Mouse (Mus musculus) gastrocnemius, postnatal 4 days (tissue): ENCODE data around the gene Dzip3. TPM values are rescaled to one million over a fixed set of nuclear protein-coding genes. Genes with fewer than 3 reads are reported as not detected.
A peak's percentile ranks its signal among the peaks of the same experiment; 100 is the strongest.

ENCODE experiments used
- DNase-seq, 2 experiments: peaks; one replicate each; pipeline ENCODE4 v3.0.0; 2021 to 2022; ENCODE audit warnings: low spot score in 2 of 2, mixed read lengths in 2 of 2
- long read RNA-seq, 2 experiments: library from polyadenylated mRNA; stranded (forward); transcript quantifications; one replicate each; pipeline ENCODE4 v2.0.0; 2021
- total RNA-seq, 2 experiments: library from RNA; stranded (reverse); gene quantifications; 2 replicates each; pipeline ENCODE4 v1.2.3; 2021

Gene Dzip3
- 10 to 100 TPM; 13.8 to 18.7 TPM for total RNA-seq
- long read RNA-seq, experiment 1, full-length matches to known transcripts: 1 of 3 reads
- long read RNA-seq, experiment 1, partial matches to known transcripts: 1 of 3 reads
- long read RNA-seq, experiment 1, other reads (novel, unspliced or antisense): 1 of 3 reads
- long read RNA-seq, experiment 2, partial matches to known transcripts: 3 of 9 reads
- long read RNA-seq, experiment 2, other reads (novel, unspliced or antisense): 5 of 9 reads

DNA sequence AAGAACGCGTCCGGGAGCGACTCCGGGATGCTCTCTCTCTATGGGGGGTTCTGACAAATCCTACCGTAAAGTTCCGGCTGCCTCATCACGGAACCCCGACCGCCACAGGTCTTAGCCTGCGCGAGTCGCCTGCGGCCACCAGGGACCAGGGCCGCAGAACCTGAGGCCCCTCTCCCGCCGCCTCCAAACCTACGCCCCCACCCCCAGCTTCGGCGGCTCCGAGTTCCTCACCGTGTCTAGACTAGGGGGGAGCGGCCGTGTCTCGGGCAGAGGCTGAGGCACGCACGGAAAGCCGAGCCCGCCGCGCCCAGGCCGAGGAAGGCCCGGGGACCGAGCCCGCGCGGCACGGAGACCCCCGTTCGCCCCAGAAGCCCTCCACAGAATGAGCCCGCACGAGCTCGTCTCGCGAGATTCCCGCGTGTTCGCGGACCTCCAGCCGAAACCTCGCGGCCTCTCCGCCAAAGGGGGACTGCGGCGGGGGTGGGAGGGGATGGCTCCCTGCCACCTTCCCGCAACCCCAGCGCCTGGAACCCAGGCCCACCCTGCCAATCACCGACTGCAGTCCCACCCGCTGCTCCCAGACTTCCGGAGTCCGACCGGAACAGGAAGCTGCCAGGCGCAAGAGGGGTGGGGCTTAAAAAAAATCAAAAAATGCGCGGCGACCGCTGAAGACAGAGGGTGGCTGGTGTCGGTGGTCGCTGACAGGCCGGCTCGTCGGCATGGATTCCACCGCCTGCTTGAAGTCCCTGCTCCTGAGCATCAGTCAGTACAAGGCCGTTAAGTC lies at the start of gene Dzip3, which contains the start of gene Cip2a:
Gene Dzip3, minus strand, starts transcription at position 607 of the 784 bp plus-strand sequence.
Gene Cip2a, plus strand, starts transcription at position 627 of the 784 bp plus-strand sequence.
- peak; percentile 89 to 93 for DNase-seq

DNA sequence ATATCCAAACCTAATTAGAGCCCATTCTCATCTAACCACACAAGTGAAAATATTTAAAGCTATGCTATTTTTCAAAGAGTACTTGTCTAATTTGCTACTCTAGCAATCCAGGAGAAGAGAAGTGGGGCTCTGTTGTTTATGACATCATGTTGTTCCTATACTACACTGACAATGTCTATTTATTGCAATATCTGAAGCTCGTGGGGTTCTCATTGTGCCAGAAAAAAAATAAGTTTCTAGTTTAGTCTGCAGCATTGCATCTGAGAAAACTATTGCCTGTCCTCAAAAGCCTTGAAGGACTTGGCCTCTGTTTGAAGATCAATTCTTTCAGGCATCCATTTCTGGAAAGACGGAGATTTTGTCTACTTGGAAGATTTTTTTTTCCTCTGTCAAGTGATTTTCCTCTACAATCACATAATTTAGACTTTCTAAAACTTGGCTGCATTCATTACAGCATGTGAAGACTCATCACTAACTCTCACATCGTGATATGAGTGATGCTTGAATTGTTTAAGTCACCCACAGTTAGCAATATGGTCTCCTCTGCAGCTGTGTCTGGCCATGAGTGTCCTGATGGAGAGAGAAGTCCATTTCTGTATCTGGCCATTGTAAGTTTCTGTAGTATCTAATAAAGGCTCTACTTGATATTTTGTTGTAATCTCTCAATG lies 46.7 kb upstream of the Dzip3 start:
- no peak for DNase-seq

DNA sequence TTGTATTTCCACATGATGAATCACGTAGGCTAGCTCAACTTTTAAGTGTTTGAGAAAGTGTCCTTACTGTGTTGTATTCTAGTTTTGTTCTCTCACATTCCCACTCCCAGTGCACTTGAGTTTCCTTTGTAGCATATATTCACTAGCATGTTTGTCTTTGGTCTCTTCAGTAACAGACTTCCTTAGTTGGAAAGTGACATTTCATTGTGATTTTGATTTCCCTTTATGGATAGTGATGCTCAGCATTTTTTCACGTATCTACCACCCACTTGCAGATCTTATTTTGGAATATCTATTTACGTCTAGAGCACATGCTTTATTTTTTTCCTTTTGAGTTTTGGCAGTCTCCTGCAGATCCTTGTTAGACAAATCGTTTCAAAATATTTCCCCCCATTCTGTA lies 43.8 kb upstream of the Dzip3 start:
- DNase-seq: no peak

DNA sequence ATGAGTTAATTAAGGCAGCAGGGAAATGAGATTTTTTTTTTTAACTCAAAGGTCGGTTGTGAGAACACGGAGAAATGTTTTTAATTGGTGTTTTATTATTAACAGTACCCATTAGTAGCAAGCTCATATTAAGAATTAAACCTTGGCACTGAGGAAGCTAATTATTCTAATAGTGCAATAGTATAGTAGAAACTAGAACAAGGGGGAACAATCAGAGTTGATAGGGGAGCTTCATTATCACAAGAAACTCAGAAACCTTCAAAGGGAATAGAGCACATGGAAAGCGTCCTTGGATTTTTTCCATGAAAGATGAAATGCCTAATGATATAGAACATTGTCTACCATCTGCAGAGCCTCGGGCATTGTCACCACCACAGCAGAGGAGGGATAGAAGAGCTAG lies 41.9 kb upstream of the Dzip3 start:
- no peak for DNase-seq

DNA sequence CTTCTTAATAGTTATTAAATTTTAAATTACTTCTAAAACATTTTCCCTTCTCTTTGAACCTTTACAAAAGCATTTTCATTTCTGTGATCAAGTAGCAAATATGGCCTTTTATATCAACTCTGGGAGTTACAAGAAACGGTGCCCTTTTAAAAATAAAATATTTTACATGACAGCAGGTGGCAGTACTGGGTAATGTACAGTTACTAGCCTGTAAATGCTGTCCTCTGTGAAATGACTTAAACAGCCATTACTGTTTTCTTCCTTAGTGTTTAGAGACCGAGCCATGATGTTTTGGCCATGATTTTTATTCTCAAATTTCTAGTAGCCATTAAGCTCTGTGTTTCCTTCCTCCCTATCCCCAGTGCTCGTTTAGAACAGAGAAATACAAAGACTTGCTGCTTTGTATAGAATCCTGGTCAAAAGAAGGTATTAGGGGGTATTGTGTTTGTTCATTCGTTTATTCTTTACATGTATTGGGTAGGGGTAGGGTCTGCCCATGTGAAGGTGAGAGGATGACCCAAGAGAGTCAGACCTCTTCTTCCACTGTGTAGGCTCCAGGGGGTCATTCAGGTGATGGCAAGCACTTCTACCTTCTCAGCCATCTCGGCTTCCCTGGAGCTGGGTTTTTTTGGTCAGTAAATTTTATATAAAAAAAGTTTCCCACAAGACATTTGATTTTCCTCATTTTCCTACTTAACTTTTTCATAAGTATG lies 22.8 kb upstream of the Dzip3 start:
- no peak for DNase-seq

DNA sequence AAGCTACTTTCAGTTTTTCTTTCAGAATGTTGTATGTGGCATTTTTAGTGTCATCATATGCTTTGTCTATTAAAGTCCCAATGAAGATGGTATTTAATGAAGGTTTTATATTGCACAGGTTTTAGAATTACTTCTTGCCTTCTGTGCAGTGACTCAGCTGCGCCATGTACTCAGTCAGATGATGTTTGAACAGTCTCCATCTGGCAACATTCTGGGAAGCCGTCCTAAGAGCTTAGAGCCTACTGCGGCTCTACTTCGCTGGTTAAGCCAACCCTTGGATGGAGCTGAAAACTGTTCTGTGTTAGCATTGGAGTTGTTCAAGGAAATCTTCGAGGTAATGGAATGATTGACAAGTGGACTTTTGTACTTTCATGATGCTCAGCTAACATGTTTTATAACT lies 10.2 kb upstream of the Dzip3 start:
- no peak for DNase-seq

DNA sequence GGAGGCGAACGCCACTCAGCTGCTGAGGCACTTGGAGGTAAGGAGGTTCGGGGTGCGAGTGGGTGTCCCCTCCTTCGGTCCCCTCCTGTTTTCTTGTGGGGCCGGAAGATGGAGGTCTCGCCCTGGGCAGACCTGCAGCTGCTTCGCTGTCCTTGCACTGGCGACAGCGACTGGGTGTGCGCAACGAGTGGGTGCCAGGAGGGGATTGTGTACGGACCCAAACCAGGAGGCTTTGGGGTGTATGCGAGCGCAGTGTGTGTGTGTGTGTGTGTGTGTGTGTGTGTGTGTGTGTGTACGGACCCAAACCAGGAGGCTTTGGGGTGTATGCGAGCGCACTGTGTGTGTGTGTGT lies 353 bp upstream of the Dzip3 start:
- DNase-seq: no peak

DNA sequence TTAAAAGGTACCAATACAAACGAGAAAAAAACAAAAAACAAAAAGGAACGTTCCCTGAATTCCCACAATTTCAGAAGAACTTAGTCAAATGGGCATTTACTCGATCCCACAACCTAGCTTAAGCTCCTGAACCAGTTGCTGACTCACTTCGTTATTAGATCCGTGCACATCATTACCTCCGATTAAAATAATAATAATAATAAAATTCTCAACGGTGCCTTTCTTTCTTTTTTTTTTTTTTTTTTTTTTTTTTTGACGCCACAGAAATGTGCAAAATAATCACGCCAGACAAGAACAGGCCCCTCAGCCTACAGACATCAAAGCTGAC lies 770 bp downstream of the Dzip3 start:
- DNase-seq: no peak

DNA sequence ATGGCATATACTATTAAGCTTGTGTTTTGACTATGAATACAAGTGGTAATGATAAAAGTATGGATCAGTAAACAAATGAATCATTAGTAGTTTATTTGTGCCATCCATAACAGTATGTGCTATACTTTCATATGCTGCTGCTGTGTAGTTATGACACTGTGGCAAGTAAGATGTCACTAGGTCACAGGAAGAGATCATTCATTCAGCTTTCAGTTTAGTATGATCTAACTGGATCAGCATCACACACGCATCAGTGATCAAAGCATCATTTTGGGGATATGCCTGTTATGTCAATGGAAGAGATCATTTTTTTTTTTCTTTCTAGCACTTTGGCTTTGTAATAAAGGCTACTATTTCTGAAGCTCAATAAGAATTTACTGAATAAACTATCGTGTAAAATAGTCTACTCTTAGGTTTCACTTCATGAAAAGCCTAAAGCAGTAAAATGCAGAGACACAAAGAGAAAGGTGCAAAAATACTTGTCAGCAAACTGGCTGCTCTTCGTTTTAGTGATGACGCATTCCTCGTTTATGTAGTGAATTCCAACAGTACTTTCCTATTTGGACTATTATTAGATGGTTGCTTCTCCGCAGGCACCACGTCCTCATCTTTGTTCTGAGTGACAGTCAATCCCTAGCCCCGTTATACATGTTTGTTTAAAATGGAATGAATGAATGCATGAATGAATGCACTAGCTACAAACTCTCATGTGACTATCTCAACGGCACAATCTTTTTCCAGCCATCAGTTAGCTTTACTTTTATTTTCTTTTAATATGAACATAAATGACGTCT lies 1.3 kb downstream of the Dzip3 start:
- DNase-seq: no peak

DNA sequence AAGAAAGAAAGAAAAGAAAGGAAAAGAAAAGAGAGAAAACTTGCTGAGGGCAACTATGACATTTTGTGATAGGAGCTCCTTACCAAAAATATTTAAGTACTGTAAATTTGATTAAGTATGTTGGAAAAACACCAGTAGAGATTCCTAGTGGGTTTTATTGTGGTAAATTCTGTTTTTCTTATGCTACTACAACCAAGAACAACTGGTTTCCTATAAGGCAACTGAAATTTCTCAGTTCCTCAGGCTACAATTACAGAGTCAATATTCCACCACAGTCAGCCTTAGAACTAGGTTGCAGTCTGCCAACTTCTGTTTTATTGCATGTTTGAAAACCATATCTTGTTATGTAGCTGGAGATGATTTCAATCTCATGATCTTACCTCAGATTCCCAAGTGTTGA lies 4.3 kb downstream of the Dzip3 start:
- DNase-seq: no peak

DNA sequence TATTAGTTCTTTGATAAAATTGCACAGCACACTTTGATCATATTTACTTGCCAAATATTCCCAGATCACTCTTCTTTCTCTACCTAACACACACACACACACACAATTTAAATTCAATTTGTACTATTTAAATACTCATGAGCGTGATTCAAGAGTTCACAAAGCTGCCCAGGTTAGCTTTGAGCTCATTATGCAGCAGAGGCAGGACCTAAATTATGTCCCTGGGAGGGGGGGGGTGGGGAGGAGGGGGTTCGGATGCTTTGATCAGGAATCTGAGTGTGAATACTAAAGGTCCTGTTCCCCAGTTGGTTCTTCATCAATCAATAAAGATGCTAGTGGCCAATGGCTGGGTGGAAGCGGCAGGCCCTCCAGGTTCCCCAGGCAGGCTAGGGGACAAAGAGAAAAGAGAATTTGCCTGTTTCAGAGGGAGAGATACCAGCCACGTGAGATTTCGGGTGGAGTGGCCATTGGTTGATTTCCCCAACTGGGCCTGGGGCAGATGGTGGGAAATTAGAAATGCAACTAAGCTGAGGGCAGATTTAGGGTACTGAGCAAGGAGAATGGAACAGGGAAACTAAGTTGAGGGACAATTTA lies 8.8 kb downstream of the Dzip3 start:
- no peak for DNase-seq

DNA sequence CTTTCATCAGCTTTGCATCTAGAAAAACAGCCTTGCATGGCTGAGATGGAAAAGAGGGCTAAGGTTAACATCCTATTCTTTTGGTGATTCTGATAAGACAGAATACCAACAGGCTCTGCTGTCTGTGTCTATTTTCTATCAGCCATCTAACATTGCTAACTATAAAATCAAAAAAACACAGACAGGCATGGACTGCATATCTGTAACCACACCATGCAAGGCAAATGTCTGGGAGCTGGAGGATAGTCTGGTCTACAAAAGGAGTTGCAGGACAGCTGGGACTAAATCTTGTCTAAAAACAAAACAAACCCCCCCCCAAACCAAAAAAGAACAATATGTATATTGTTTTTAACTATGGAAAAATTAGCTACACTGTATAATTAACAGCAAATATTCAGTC lies 14.0 kb downstream of the Dzip3 start:
- no peak for DNase-seq

DNA sequence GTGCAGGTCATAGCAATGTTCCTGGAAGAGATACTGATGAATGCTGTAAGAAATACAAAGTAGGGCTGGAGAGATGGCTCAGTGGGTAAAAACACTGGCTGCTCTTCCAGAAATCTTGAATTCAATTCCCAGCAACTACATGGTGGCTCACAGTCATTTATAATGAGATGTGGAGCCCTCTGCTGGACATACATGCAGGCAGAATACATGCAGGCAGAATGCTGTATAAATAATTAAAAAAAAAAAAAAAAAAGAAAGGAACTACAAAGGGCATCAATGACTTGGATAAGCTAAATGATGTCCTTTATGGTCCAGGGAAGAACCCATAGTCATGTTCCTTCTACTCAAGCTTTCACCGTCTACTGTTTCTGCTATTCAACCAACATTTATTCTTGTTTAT lies 20.4 kb downstream of the Dzip3 start:
- DNase-seq: no peak

DNA sequence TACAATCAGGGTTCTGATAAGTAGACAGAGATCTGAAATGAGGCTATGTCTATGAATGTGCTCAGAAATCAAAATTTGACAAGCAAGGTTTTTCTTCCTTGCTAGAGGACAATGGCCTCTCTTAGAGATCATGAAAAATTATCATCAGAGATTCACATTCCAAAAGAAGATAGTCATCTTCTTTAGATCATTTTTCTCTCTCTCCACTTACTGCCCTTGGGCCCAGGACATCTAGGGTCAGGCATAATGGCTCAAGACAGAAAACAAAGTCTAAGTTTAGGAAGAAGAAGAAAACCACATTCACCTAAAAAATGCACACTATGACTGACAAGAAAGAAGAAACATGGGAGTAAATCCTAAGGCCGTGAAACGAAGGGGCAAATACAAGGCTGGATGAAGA lies 21.0 kb downstream of the Dzip3 start:
- no peak for DNase-seq

DNA sequence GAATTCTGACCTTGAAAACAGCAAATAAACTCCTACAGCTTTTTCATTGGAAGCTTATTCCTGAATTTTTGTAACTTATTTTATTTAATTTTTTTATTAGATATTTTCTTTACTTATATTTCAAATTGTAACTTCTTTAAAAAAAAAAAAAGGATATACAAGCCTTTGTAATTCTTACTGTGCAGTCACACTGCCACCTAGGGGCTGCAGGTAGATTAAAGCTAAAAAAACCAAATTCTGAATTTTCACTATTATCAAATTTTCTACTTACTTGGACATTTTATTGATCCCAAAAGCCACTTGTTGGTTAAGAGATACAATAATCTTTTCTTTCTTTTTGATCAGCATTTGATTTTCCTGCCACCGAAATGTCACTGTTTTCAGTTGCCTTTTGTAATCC lies 52.2 kb downstream of the Dzip3 start:
- no peak for DNase-seq

DNA sequence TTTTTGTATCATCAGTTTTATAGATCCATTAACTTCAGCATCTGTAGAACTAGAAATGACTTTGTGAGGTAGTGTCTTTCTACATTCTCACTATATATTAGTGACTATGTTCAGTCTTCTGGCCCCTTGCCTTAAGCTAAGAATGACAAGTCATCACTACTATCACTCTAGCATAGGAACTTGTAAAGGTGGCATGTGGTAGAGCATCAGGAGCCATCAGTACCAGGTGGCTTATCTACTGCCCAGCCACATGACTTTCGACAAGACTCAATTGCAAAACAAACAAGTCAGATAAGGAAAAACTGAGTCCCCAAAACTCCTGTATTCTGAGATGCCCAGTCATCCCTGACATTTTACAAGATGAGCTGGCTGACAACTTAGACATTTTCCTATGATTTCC lies 70.2 kb downstream of the Dzip3 start:
- DNase-seq: no peak

DNA sequence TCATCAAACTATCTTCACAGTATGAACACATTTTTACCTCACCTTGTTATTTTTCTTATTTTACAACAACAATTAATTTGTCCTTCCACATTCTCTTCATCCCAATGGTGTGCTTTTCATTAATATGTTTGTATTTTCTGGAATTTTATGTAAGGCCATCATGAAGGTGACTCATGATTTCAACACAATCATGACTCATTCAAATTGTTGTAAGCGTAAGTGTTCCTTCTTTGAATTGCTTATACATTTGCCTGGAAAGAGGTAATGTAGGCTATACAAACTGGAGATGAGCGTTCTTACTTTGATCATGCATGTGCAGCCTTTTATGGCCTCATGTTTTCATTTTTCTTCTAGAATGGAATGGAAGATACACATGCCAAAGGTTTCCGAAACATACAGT lies 80.8 kb downstream of the Dzip3 start:
- DNase-seq: no peak

DNA sequence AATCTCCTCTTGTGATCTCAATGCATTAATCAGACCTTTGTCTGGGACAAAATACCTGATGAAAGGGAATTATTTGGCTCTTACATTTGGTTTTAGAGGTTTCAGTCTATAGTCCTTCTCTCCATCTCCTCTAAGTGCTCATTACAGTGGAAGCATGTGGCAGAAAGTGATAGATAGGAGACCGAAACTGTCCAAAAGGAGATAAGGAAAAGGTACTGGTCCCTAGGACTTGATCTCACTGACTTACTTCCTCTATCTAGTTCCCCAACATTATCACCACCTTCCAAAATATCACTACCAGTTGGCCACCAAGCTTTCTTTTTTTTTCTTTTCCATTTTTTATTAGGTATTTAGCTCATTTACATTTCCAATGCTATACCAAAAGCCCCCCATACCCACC lies 82.8 kb downstream of the Dzip3 start:
- DNase-seq: no peak

DNA sequence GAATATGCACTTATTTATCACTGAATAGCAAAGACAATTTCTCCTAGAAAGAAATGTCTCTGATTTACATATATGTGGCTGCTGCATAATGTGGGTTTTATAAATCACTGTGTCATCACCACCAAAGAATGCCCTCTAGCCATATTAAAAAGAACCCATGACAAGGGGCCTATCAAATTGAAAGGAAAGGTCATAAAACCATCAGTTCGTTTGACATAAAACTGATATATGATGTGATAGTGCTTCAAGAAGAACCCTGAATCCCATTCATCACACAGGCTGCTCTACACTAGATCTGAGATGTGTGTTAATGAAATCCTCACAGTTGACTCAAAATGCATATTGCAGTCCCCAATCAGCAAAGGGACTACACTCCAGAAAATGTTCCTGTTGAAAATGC lies 94.1 kb downstream of the Dzip3 start:
- DNase-seq: no peak

DNA sequence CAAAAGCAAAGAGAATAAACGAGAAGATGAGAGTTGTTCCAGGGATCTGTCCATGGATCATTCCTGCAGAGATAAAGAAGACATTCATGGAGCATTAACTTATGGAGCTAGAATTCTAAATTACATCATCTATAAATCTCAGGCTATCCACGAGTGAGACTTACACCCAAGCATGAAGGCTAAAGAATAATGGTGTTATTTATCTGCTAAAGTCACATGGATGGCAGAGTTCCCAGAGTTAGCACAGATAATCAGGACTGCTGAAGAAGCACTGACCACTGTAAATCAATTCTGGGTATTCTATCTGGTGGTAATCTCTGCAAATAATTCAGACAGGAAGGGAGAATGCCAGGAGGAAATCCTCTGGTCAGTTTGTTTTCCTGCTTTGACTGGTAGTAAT lies 103.2 kb downstream of the Dzip3 start:
- DNase-seq: no peak
